Mouse (Mus musculus) heart, postnatal 0 days (tissue): ENCODE results near the gene Bdnf. TPM values are rescaled to one million over a fixed set of nuclear protein-coding genes. Genes with fewer than 3 reads are reported as not detected.

Experiments used
- ATAC-seq: fragments of 200-750 bp; cut with Nextera tagmentation; 2 replicates; pipeline ENCODE4 v1.8.0; 2017; ENCODE audit warnings: low read depth, moderate number of reproducible peaks, moderate library complexity; ENCODE audit not compliant: insufficient read depth
- DNase-seq: peaks from one replicate; pipeline ENCODE4 v3.0.0-alpha.2; 2016; ENCODE audit warnings: low spot score
- H3K27ac ChIP-seq: fragments of 300-500 bp; sonication (generic); 2 replicates; pipeline ENCODE4 v1.5.1; 2014; ENCODE audit warnings: low read depth, mild to moderate bottlenecking
- H3K27me3 ChIP-seq: fragments of 300-500 bp; sonication (generic); 2 replicates; pipeline ENCODE4 v1.6.1; 2014; ENCODE audit warnings: low read length, mixed read lengths; ENCODE audit not compliant: control insufficient read depth, insufficient read depth
- H3K36me3 ChIP-seq: fragments of 300-500 bp; sonication (generic); replicated peaks from 2 replicates; pipeline ENCODE4 v1.6.1; 2014; ENCODE audit warnings: low read length, mixed read lengths; ENCODE audit not compliant: control insufficient read depth, insufficient read depth
- H3K4me1 ChIP-seq: fragments of 300-500 bp; sonication (generic); 2 replicates; pipeline ENCODE4 v1.6.1; 2014; ENCODE audit warnings: antibody characterized with exemption; ENCODE audit not compliant: control insufficient read depth, insufficient read depth
- H3K4me2 ChIP-seq: fragments of 300-500 bp; sonication (generic); 2 replicates; pipeline ENCODE4 v1.6.1; 2014; ENCODE audit warnings: low read depth, mild to moderate bottlenecking, low read length, moderate library complexity
- H3K4me3 ChIP-seq: fragments of 300-500 bp; sonication (generic); 2 replicates; pipeline ENCODE4 v1.5.1; 2014; ENCODE audit warnings: low read depth, low read length
- H3K9ac ChIP-seq: fragments of 300-500 bp; sonication (generic); replicated peaks from 2 replicates; pipeline ENCODE4 v1.6.1; 2014; ENCODE audit warnings: low read depth, low read length, mixed read lengths
- H3K9me3 ChIP-seq: fragments of 300-500 bp; sonication (generic); replicated peaks from 2 replicates; pipeline ENCODE4 v1.6.1; 2016; ENCODE audit warnings: low read length; ENCODE audit not compliant: control insufficient read depth
- CTCF ChIP-seq: IDR thresholded peaks from 2 replicates; pipeline ENCODE4 v1.5.1; 2016; ENCODE audit warnings: antibody characterized with exemption, control low read depth, low read depth
- EP300 ChIP-seq: IDR thresholded peaks from 2 replicates; pipeline ENCODE4 v1.6.1; 2016; ENCODE audit warnings: antibody characterized with exemption, low read depth
- WGBS: fragments of 180-500 bp; shearing (Covaris S2); extraction: QIAGEN DNeasy Blood & Tissue Kit; methylation state at CpG from one replicate; pipeline ENCODE4 v1.1.7; 2014; 5-methylcytosine and 5-hydroxymethylcytosine counted together
- polyA plus RNA-seq: library from polyadenylated mRNA; unstranded; fragments of >200 nt; fragmentation: Nextera tagmentation; extraction: Ambion mirVana; gene quantifications from 2 replicates; pipeline ENCODE4 v1.2.1, GENCODE M21; 2015
- total RNA-seq: library from RNA; depleted of rRNA; stranded (reverse); fragments of >200 nt; gene quantifications from 2 replicates; pipeline ENCODE4 v1.2.3, GENCODE M21; 2014; ENCODE audit warnings: low replicate concordance; rRNA removed

The Bdnf gene
- total RNA-seq (0.04 TPM in 1 of 2 replicates, not detected in the other), polyA plus RNA-seq (0.30 TPM in 2 replicates)

DNA sequence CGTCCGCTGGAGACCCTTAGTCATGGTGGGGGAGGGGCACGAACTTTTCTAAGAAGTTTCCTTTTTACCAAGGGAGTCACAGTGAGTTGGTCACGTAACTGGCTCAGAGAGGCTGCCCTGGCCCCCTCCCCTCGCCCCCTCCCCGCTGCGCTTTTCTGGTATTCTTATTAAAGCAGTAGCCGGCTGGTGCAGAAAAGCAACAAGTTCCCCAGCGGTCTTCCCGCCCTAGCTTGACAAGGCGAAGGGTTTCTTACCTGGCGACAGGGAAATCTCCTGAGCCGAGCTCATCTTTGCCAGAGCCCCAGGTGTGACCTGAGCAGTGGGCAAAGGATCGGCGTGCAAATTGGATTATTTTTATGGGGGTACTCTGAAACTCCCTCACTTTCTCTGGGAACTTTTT lies at the start of gene Bdnf:
Gene Bdnf, plus strand, starts transcription at position 169 of the 400 bp plus-strand sequence.
- H3K36me3 ChIP-seq, result no peaks in the 10 kb centered on the region
- H3K9ac ChIP-seq, result no peak within 1 kb of the TSS
- H3K4me3 ChIP-seq, result peak within 1 kb of the TSS; percentile 21
- 2% methylated on average over 15 of the region's 15 CpGs for WGBS
- H3K9me3 ChIP-seq, result no peaks in the 10 kb centered on the region
- no peak for DNase-seq
- TF ChIP-seq CTCF (no peak), EP300 (no peak)
- no peak for ATAC-seq
- H3K27me3 ChIP-seq, result peaks cover 67% of the 10 kb centered on the region
- H3K4me2 ChIP-seq, result peak within 1 kb of the TSS; percentile 44
- H3K4me1 ChIP-seq, result no peaks in the 10 kb centered on the region
- no peak within 1 kb of the TSS for H3K27ac ChIP-seq

DNA sequence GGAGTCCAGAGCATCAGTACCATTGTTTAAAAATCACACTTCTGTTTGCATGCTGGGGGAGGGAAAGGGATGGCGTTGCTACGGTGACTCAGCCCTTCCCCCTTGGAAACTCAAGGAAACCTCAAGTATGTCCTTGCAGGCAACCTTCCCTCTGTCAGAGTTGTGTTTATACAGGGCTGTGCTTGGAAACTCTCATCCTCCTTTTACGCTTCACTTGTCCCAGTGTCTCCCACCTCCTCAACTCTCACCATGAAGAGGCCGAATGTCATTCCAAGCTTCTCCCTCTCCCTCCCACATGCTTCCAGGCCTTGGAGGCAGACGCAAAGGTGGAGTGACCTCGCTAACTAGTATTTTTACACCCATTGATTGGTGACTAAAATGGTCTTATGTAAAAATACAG lies 47.6 kb upstream of the Bdnf start:
- no peaks in the 10 kb centered on the region for H3K36me3 ChIP-seq
- H3K9me3 ChIP-seq, result no peaks in the 10 kb centered on the region
- no peak for ATAC-seq
- no peak overlapping the region for H3K27ac ChIP-seq
- no peak overlapping the region for H3K4me2 ChIP-seq
- H3K4me1 ChIP-seq, result no peaks in the 10 kb centered on the region
- no peak for DNase-seq
- no peak overlapping the region for H3K9ac ChIP-seq
- no peak for TF ChIP-seq CTCF
- no peak for TF ChIP-seq EP300
- no peaks in the 10 kb centered on the region for H3K27me3 ChIP-seq
- WGBS, result 68% methylated on average over 6 of the region's 6 CpGs
- no peak overlapping the region for H3K4me3 ChIP-seq

DNA sequence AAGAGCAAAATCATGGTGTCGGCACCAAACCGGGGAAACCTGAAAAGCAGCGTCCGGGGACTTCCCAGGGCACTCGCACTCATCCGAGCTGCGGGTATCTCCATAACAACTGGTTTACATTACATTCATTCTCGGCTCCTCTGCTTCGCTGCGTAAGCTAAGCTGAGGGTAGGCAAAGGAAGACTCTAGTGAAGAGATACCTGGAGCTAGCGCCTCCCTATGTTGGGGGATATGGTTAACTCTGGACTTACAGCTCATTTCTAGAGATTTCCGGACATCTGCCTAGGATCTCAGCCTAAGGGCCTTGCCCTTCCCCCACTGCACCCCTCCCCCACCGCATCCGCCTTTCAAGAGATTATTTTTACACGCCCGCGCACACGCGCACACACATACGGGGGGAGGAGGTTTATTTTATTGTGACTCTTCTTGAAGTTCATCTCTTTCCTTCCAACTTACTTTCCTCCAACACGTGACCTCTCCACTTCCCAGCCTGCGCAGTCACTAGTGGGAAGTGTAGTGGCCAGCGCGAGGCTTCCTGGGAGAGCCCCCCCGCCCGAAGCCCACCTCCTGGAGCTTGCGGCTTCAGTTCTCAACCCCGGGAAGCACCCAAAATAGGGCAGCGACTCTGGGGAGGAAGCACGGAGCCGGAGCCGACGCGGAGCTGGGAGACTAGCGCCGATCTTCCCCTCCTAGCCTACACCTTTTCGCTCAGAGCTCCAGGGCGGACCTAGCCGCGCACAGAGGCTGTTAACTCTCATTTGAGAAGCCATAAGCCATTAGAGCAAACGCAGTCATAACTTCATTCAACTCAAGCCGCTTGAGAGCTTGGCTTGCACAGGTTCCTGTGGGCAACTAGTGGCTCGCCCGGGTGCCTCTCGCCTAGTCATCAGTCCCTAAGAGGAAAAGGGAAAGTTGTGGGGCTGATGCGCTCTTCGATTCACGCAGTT lies 718 bp upstream of the Bdnf start:
- H3K4me3 ChIP-seq, result peak overlapping the region; percentile 21
- no peaks in the 10 kb centered on the region for H3K36me3 ChIP-seq
- no peaks in the 10 kb centered on the region for H3K9me3 ChIP-seq
- ATAC-seq (no peak), DNase-seq (no peak)
- TF ChIP-seq EP300, result no peak
- no peak for TF ChIP-seq CTCF
- H3K4me1 ChIP-seq, result no peaks in the 10 kb centered on the region
- H3K9ac ChIP-seq, result no peak overlapping the region
- WGBS, result under 1% methylated on average over 45 of the region's 48 CpGs
- peak overlapping the region; percentile 44 for H3K4me2 ChIP-seq
- peaks cover 64% of the 10 kb centered on the region for H3K27me3 ChIP-seq
- H3K27ac ChIP-seq, result no peak overlapping the region

DNA sequence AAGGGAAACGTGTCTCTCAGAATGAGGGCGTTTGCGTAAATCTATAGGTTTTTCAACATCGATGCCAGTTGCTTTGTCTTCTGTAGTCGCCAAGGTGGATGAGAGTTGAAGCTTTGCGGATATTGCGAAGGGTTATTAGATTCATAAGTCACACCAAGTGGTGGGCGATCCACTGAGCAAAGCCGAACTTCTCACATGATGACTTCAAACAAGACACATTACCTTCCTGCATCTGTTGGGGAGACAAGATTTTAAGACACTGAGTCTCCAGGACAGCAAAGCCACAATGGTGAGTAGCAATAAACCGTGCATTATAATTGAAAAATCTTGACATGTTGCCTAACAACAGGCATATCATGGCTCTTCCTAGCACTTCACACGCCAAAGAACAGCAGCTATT lies 551 bp downstream of the Bdnf start:
- H3K27ac ChIP-seq, result no peak overlapping the region
- peaks cover 67% of the 10 kb centered on the region for H3K27me3 ChIP-seq
- no peak overlapping the region for H3K4me2 ChIP-seq
- no peaks in the 10 kb centered on the region for H3K4me1 ChIP-seq
- TF ChIP-seq CTCF (no peak), EP300 (no peak)
- H3K9me3 ChIP-seq, result no peaks in the 10 kb centered on the region
- DNase-seq (no peak), ATAC-seq (no peak)
- H3K4me3 ChIP-seq, result no peak overlapping the region
- no peak overlapping the region for H3K9ac ChIP-seq
- WGBS, result 11% methylated on average over 11 of the region's 11 CpGs
- H3K36me3 ChIP-seq, result no peaks in the 10 kb centered on the region

DNA sequence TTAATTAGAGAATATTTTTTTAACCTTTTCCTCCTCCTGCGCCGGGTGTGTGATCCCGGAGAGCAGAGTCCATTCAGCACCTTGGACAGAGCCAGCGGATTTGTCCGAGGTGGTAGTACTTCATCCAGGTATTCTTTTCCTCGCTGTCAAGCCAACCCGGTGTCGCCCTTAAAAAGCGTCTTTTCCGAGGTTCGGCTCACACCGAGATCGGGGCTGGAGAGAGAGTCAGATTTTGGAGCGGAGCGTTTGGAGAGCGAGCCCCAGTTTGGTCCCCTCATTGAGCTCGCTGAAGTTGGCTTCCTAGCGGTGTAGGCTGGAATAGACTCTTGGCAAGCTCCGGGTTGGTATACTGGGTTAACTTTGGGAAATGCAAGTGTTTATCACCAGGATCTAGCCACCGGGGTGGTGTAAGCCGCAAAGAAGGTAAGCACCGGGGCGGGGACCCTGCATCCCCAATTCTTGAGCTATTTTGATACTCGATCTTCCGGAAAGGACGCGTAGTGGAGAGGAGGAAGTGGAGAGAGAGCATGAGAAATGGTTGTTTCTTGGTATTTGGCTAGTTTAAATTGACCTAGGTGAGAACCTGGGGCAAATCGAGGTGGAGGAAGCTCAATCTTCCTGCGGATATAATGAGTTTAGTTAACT lies 1.6 kb downstream of the Bdnf start:
- Histone ChIP-seq H3K4me3 (no peak overlapping the region; the same call in 1 of the 2 replicates), H3K4me2 (no peak overlapping the region), H3K9me3 (no peaks in the 10 kb centered on the region), H3K27ac (no peak overlapping the region), H3K4me1 (no peaks in the 10 kb centered on the region), H3K27me3 (peaks cover 70% of the 10 kb centered on the region), H3K9ac (no peak overlapping the region), H3K36me3 (no peaks in the 10 kb centered on the region)
- DNase-seq (peak; percentile 11), ATAC-seq (0 out of 2 replicates have a peak, but pooled peaks have one; percentile 39)
- WGBS, result 3% methylated on average over 29 of the region's 29 CpGs
- TF ChIP-seq CTCF (no peak), EP300 (no peak)
